Mouse (Mus musculus) heart, postnatal 36 days (tissue): Measurements from ENCODE around the gene Atrnl1. TPM values are rescaled to one million over a fixed set of nuclear protein-coding genes. Genes with fewer than 3 reads are reported as not detected.
"Not testable (repeated sequence)": the region's sequence is repeated elsewhere in the genome, so short reads cannot be mapped to it uniquely, and the experiment has no call there.

Experiments
- DNase-seq, 2 experiments: peaks; one replicate each; pipeline ENCODE4 v3.0.0; 2021 to 2022
- intact Hi-C: fragments of 180-260 bp; cut with DNase I; formaldehyde crosslinking; loops from one replicate; pipeline ENCODE4 v1.15.1; 2025
- total RNA-seq, 2 experiments: library from RNA; stranded (reverse); gene quantifications; 2 replicates each; pipeline ENCODE4 v1.2.3; 2021

Gene Atrnl1
- total RNA-seq, 2 experiments from 2014 or later = 15.4 to 15.8 TPM

GRCm38 (mm10) chr19:58016561-58017453, 406.0 kb downstream of the Atrnl1 start:
- intact Hi-C loops = no loop called here
- peak; percentile 54 to 77 for DNase-seq

- intact Hi-C loops = no loop called here
- DNase-seq = no peak
Measured at GRCm38 (mm10) chr19:58017468-58017867, 406.6 kb downstream of the Atrnl1 start.

- no peak for DNase-seq
- intact Hi-C loops = no loop called here
Measured at GRCm38 (mm10) chr19:58018698-58019097, 407.9 kb downstream of the Atrnl1 start.

GRCm38 (mm10) chr19:58021514-58022284, 410.9 kb downstream of the Atrnl1 start:
- intact Hi-C loops = no loop called here
- no peak for DNase-seq

- DNase-seq = no peak
- intact Hi-C loops = no loop called here
Measured at GRCm38 (mm10) chr19:58023216-58023825, 412.5 kb downstream of the Atrnl1 start.

- intact Hi-C loops = no loop called here
- DNase-seq = no peak
Measured at GRCm38 (mm10) chr19:58025053-58025452, 414.2 kb downstream of the Atrnl1 start.

GRCm38 (mm10) chr19:58029661-58030060, 418.8 kb downstream of the Atrnl1 start:
- intact Hi-C loops = no loop called here
- DNase-seq = no peak

- intact Hi-C loops = no loop called here
- no peak for DNase-seq
Measured at GRCm38 (mm10) chr19:58033241-58033640, 422.4 kb downstream of the Atrnl1 start.

- no peak for DNase-seq
- intact Hi-C loops = no loop called here
Measured at GRCm38 (mm10) chr19:58036166-58036565, 425.3 kb downstream of the Atrnl1 start.

GRCm38 (mm10) chr19:58043120-58043519, 432.3 kb downstream of the Atrnl1 start:
- intact Hi-C loops = no loop called here
- no peak for DNase-seq

- no peak for DNase-seq
- intact Hi-C loops = no loop called here
Measured at GRCm38 (mm10) chr19:58043550-58043949, 432.7 kb downstream of the Atrnl1 start.

GRCm38 (mm10) chr19:58044816-58045215, 434.0 kb downstream of the Atrnl1 start:
- intact Hi-C loops = no loop called here
- no peak for DNase-seq

GRCm38 (mm10) chr19:58046656-58047055, 435.8 kb downstream of the Atrnl1 start:
- DNase-seq = no peak
- intact Hi-C loops = no loop called here

- DNase-seq, intact Hi-C loops: not testable (repeated sequence)
Measured at GRCm38 (mm10) chr19:58050410-58050809, 439.6 kb downstream of the Atrnl1 start.

- intact Hi-C loops = no loop called here
- DNase-seq = no peak
Measured at GRCm38 (mm10) chr19:58050986-58051385, 440.2 kb downstream of the Atrnl1 start.

GRCm38 (mm10) chr19:58051905-58052304, 441.1 kb downstream of the Atrnl1 start:
- no peak for DNase-seq

GRCm38 (mm10) chr19:58052444-58053135, 441.8 kb downstream of the Atrnl1 start:
- no peak for DNase-seq
- intact Hi-C loops = no loop called here

More at GRCm38 (mm10) chr19:58051905-58052304, 441.1 kb downstream of the Atrnl1 start:
- intact Hi-C loops = no loop called here

GRCm38 (mm10) chr19:58059719-58060118, 448.9 kb downstream of the Atrnl1 start:
- intact Hi-C loops = no loop called here
- DNase-seq = no peak

- intact Hi-C loops = no loop called here
- DNase-seq = no peak
Measured at GRCm38 (mm10) chr19:58060199-58060853, 449.5 kb downstream of the Atrnl1 start.

- intact Hi-C loops = no loop called here
- DNase-seq = no peak
Measured at GRCm38 (mm10) chr19:58060854-58061358, 450.1 kb downstream of the Atrnl1 start.
